Mouse (Mus musculus) MEL (cell line): ENCODE measurements around the gene Hoxb8.

Source experiments
- BHLHE40 ChIP-seq: IDR thresholded peaks from 2 replicates; pipeline ENCODE4 v1.6.1; 2012; ENCODE audit warnings: low read depth, mild to moderate bottlenecking, inconsistent platforms, low read length, improper control_type of control experiment, borderline replicate concordance
- CTCF ChIP-seq, 3 experiments: IDR thresholded peaks in 2 of 3; conservative IDR thresholded peaks in 1 of 3; 2 replicates each; pipeline ENCODE4 v1.5.1; 2011 to 2012; ENCODE audit warnings: low read length in 3 of 3, low read depth in 2 of 3, mild to moderate bottlenecking in 2 of 3, improper control_type of control experiment in 1 of 3, inconsistent platforms in 1 of 3, mixed read lengths in 1 of 3, moderate library complexity in 1 of 3; ENCODE audit not compliant: control insufficient read depth in 1 of 3, insufficient read depth in 1 of 3, poor library complexity in 1 of 3, severe bottlenecking in 1 of 3
- EP300 ChIP-seq, 2 experiments: IDR thresholded peaks; 2 replicates each; pipeline ENCODE4 v1.6.1; 2011; ENCODE audit warnings: improper control_type of control experiment in 2 of 2, low read length in 2 of 2, low read depth in 1 of 2, mild to moderate bottlenecking in 1 of 2
- NELFE ChIP-seq: IDR thresholded peaks from 2 replicates; pipeline ENCODE4 v1.6.1; 2011; ENCODE audit warnings: low read depth, low read length, improper control_type of control experiment

DNA sequence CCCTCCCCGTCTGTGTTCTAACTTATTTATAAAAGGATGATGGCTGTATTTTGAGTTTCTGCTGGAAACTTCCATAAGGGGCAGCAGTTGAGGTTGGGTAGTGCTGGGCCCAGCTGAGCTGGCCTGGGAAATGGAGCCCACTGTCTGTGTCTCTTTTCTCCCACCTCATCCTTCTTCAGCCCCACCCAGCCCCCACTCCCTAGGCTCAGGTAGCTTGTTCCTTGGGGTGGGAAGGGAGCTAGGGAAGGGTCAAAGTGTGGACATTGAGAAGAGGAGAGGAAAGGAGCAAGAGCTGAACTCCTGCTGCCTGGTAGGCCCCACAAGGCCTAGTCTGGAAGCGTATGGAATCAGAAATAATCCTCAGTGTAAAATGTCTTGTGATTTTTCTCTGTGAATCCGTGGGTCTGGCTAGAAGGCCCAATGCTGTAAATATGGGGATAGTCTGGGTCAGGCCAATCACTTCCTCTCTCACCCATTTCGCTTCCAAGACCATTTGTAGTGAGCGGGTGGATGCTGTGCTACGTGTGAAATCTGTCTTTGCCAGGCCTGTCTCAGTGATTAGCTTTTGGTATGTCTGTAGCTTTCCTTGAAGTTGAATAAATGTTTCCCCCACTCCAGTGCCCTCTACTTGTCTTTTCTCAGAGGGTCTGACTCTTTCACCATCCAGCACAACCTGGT, 23.9 kb downstream of the Hoxb8 start:
- no peak for TF ChIP-seq CTCF (IDR thresholded peaks at IDR 0.05 in 2 of 3, conservative IDR thresholded peaks at IDR 0.05 in 1 of 3; ENCODE audit: control insufficient read depth in 1 of 3, insufficient read depth in 1 of 3, low read depth in 2 of 3, low read length in 3 of 3, poor library complexity in 1 of 3, severe bottlenecking in 1 of 3)
- no peak for TF ChIP-seq BHLHE40
- TF ChIP-seq EP300 (IDR thresholded peaks at IDR 0.05; ENCODE audit: low read depth in 1 of 2, low read length in 2 of 2) = no peak
- TF ChIP-seq NELFE = no peak
